Mouse (Mus musculus): ENCODE results near the gene Chac1. TPM values are rescaled to one million over a fixed set of nuclear protein-coding genes. Genes with fewer than 3 reads are reported as not detected.

The Chac1 gene
- total and polyA plus RNA-seq, 3 experiments, result 3.6 to 6.4 TPM; not detected in 1

GRCm38 (mm10) chr2:119377826-119378225 is 26.8 kb downstream of the Chac1 start:
- Histone ChIP-seq H3K9ac (ENCODE audit: control insufficient read depth, low read depth, low read length, poor library complexity, severe bottlenecking) (no peak overlapping the region), H3K79me2 (ENCODE audit: control insufficient read depth, insufficient read depth, low read length, poor library complexity) (no peaks in the 10 kb centered on the region), H3K9me3 (replicated peaks; ENCODE audit: insufficient read depth, low read length) (no peaks in the 10 kb centered on the region), H3K27ac (ENCODE audit: control insufficient read depth, low read depth, low read length) (no peak overlapping the region), H3K4me1 (ENCODE audit: control insufficient read depth in 1 of 2, insufficient read depth in 2 of 2, low read length in 2 of 2) (no peaks in the 10 kb centered on the region), H3K27me3 (ENCODE audit: control insufficient read depth in 1 of 2, insufficient read depth in 2 of 2, low read length in 2 of 2) (no peaks in the 10 kb centered on the region), H3K4me3 (ENCODE audit: control insufficient read depth in 1 of 2, insufficient read depth in 1 of 2, low read depth in 2 of 2, low read length in 2 of 2) (no peak overlapping the region), H3K36me3 (ENCODE audit: control insufficient read depth in 1 of 2, insufficient read depth in 2 of 2, low read length in 2 of 2) (peaks cover 0 to 25% of the 10 kb centered on the region in 2 experiments; a peak in 2 of 4 replicates)
- TF ChIP-seq MAX (IDR thresholded peaks at IDR 0.05; ENCODE audit: low read length), result no peak
- no peak for TF ChIP-seq GABPA (IDR thresholded peaks at IDR 0.05; ENCODE audit: low read depth, low read length)
- TF ChIP-seq ZKSCAN1 (IDR thresholded peaks at IDR 0.05; ENCODE audit: low read depth, low read length), result no peak
- no peak for TF ChIP-seq MAFK (IDR thresholded peaks at IDR 0.05; ENCODE audit: borderline replicate concordance, low read depth, low read length)
- no peak for TF ChIP-seq CHD1 (IDR thresholded peaks at IDR 0.05; ENCODE audit: low read depth, low read length)
- DNase-seq (ENCODE audit: low read depth, low spot score), result no peak

- Histone ChIP-seq H3K4me1 (ENCODE audit: control insufficient read depth in 1 of 2, insufficient read depth in 2 of 2, low read length in 2 of 2) (no peaks in the 10 kb centered on the region), H3K79me2 (ENCODE audit: control insufficient read depth, insufficient read depth, low read length, poor library complexity) (no peaks in the 10 kb centered on the region), H3K36me3 (ENCODE audit: control insufficient read depth in 1 of 2, insufficient read depth in 2 of 2, low read length in 2 of 2) (peaks cover 0 to 25% of the 10 kb centered on the region in 2 experiments; a peak in 2 of 4 replicates), H3K27ac (ENCODE audit: control insufficient read depth, low read depth, low read length) (no peak overlapping the region), H3K9ac (ENCODE audit: control insufficient read depth, low read depth, low read length, poor library complexity, severe bottlenecking) (no peak overlapping the region), H3K9me3 (replicated peaks; ENCODE audit: insufficient read depth, low read length) (no peaks in the 10 kb centered on the region), H3K27me3 (ENCODE audit: control insufficient read depth in 1 of 2, insufficient read depth in 2 of 2, low read length in 2 of 2) (no peaks in the 10 kb centered on the region), H3K4me3 (ENCODE audit: control insufficient read depth in 1 of 2, insufficient read depth in 1 of 2, low read depth in 2 of 2, low read length in 2 of 2) (no peak overlapping the region)
- DNase-seq (ENCODE audit: low read depth, low spot score), result no peak
- TF ChIP-seq TCF12 (IDR thresholded peaks at IDR 0.05; ENCODE audit: low read depth, low read length) (no peak), NRF1 (IDR thresholded peaks at IDR 0.05; ENCODE audit: insufficient read depth, low read depth, low read length, poor library complexity, severe bottlenecking) (no peak), RCOR1 (IDR thresholded peaks at IDR 0.05; ENCODE audit: low read depth, low read length) (no peak), JUND (IDR thresholded peaks at IDR 0.05; ENCODE audit: low read depth, low read length) (no peak), ZMIZ1 (IDR thresholded peaks at IDR 0.05; ENCODE audit: low read depth, low read length) (no peak), MYC (IDR thresholded peaks at IDR 0.05; ENCODE audit: low read depth, low read length) (no peak), ELF1 (IDR thresholded peaks at IDR 0.05; ENCODE audit: low read depth, low read length) (no peak), HCFC1 (IDR thresholded peaks at IDR 0.05; ENCODE audit: low read depth, low read length) (no peak), TBP (IDR thresholded peaks at IDR 0.05; ENCODE audit: low read depth, low read length) (no peak), RAD21 (IDR thresholded peaks at IDR 0.05; ENCODE audit: low read depth, low read length) (no peak), E2F4 (IDR thresholded peaks at IDR 0.05; ENCODE audit: borderline replicate concordance, low read depth, low read length) (no peak), MAZ (IDR thresholded peaks at IDR 0.05; ENCODE audit: low read depth, low read length) (no peak), ETS1 (IDR thresholded peaks at IDR 0.05; ENCODE audit: low read depth, low read length) (no peak), USF1 (IDR thresholded peaks at IDR 0.05; ENCODE audit: low read depth, low read length) (no peak), EP300 (IDR thresholded peaks at IDR 0.05; ENCODE audit: low read depth in 1 of 2, low read length in 2 of 2) (no peak), GABPA (IDR thresholded peaks at IDR 0.05; ENCODE audit: low read depth, low read length) (no peak), MEF2A (IDR thresholded peaks at IDR 0.05; ENCODE audit: extremely low read depth, insufficient replicate concordance, low read depth, low read length, poor library complexity, severe bottlenecking) (no peak), UBTF (IDR thresholded peaks at IDR 0.05; ENCODE audit: borderline replicate concordance, insufficient read depth, low read depth, low read length) (no peak)
These were observed 28.4 kb downstream of the Chac1 start for GRCm38 (mm10) chr2:119379455-119379854.
